Mouse (Mus musculus): Measurements from ENCODE around the gene Paqr9.

GRCm38 (mm10) chr9:95546679-95547078 is 12.8 kb upstream of the Paqr9 start:
- TF ChIP-seq POLR2A (IDR thresholded peaks at IDR 0.05; ENCODE audit: insufficient read depth, low read length) = no peak
- no peak for TF ChIP-seq CTCF (IDR thresholded peaks at IDR 0.05; ENCODE audit: low read depth, low read length)
